Mouse (Mus musculus): ENCODE data around the gene Nr2c2ap. TPM values are rescaled to one million over a fixed set of nuclear protein-coding genes. Genes with fewer than 3 reads are reported as not detected.

The Nr2c2ap gene
- polyA plus RNA-seq, 1 experiment, result 8.6 TPM

DNA sequence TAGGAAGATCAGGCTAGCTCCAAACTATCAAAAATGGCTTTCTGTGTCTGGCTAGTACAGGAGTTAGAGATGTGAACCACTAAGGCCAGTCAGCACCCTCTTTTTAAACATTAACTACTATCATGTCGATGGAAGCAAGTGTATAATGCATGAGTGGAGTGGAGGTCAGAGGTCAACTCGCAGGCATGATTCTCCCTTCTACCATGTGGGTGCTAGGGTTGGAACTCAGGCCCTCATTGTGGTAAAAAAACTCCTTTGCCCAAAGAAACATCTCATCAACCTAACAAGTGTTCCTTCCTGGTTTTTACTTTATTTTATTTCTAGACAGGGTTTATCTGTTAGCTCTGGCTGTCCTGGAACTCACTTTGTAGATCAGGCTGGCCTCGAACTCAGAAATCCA lies 39.6 kb downstream of the Nr2c2ap start:
- H3K27ac ChIP-seq (replicated peaks; ENCODE audit: low read depth, low read length), result no peak overlapping the region
- H3K4me3 ChIP-seq (ENCODE audit: insufficient read depth, low read depth, low read length), result no peak overlapping the region
- peaks cover 6% of the 10 kb centered on the region; the same call in 1 of the 2 replicates for H3K4me1 ChIP-seq (ENCODE audit: control insufficient read depth, insufficient read depth, insufficient read length, low read length)

DNA sequence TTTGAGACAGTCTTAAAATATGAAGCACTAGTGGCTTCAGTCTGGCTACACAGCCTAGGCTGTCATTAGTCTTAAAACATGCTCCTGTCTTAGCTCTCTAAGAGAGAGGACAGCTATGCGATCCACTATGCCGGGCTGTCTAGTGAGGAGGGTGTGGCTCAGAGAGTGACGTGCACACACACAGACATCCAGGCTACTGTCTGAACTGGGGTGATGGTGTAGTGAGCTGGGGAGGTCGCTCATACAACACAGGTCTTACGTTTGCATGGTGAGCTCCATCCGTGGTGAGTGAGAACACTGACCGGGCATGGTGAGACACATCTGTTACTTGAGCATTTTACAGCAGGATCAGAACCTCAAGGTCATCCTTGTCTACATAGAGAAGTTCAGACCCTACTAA lies 40.1 kb downstream of the Nr2c2ap start:
- H3K4me3 ChIP-seq (ENCODE audit: insufficient read depth, low read depth, low read length), result no peak overlapping the region
- H3K4me1 ChIP-seq (ENCODE audit: control insufficient read depth, insufficient read depth, insufficient read length, low read length), result peaks cover 6% of the 10 kb centered on the region; the same call in 1 of the 2 replicates
- H3K27ac ChIP-seq (replicated peaks; ENCODE audit: low read depth, low read length), result no peak overlapping the region

DNA sequence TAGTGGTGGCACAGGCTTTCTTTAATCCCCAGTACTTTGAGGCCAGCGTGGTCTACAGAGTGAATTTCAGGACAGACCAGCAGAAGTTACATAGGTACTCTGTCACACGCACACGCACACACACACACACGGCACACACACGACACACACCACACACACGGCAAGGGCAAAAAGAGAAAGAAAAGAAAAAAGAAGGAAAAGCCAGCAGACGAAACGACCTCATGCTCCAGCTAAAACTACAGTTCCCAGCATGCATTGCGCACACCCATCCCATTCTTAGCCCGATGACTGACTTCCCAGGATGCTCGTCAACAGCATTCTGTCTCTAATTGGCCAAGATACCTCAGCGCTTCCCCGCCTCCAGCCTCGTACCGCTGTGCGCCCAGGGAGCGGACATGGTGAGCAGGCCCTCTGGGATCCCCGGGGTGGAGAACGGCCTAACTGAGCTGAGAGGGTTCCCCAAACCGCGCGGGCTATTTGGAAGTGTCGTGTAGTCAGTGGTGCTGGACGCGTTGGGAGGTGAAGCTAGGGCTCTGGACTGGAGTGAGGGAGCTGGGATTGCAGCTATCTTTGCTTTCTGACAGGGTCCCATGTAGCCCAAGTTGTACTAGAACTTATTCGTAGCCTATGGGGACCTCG lies 41.0 kb downstream of the Nr2c2ap start, which contains the start of gene Tmem161a:
TSS of gene Tmem161a (plus strand) at position 314 of the 639 bp plus-strand sequence.
- H3K27ac ChIP-seq (replicated peaks; ENCODE audit: low read depth, low read length), result peak within 1 kb of the TSS; percentile 81
- H3K4me3 ChIP-seq (ENCODE audit: insufficient read depth, low read depth, low read length), result peak within 1 kb of the TSS; percentile 86
- H3K4me1 ChIP-seq (ENCODE audit: control insufficient read depth, insufficient read depth, insufficient read length, low read length), result peaks cover 6% of the 10 kb centered on the region; the same call in 1 of the 2 replicates

DNA sequence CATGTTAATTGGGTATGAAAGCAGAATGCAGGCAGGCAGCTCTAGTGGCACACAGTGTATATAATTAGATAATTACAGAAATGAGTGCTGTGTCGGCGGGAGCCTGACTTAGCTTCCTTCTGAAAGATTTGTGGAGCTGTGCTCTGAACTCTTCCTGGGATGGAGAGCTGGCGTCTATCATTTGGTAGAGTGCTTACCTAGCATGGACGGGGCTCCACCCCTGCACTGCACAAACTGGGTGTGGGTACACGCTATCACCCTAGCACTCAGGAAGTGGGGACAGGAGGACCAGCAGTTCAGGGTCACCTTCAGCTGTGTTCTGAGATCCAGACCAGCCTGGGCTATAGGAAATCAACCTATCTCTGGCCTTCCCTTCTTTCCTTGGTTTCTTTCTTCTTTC lies 42.2 kb downstream of the Nr2c2ap start:
- Histone ChIP-seq H3K4me1 (ENCODE audit: control insufficient read depth, insufficient read depth, insufficient read length, low read length) (peaks cover 6% of the 10 kb centered on the region; the same call in 1 of the 2 replicates), H3K27ac (replicated peaks; ENCODE audit: low read depth, low read length) (no peak overlapping the region), H3K4me3 (ENCODE audit: insufficient read depth, low read depth, low read length) (no peak overlapping the region)

DNA sequence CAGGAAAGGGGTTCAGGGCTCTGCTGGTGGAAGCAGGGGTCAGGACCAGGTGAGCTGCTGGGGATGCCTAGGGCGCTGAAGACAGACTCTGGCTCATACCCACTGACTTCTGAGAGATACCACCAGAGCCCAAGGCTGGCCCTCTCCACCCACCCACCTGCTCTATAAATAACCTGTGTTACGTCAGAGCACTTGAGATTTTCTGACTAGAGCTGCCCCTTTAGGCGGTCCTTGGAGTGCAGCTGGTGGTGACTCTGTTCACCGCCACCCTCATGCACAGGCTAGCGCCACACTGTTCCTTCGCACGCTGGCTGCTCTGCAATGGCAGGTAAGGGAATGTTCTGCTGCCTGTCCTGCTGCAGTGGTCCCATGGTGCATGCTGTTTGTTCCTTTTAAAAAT lies 42.9 kb downstream of the Nr2c2ap start:
- H3K4me3 ChIP-seq (ENCODE audit: insufficient read depth, low read depth, low read length), result no peak overlapping the region
- peaks cover 6% of the 10 kb centered on the region; the same call in 1 of the 2 replicates for H3K4me1 ChIP-seq (ENCODE audit: control insufficient read depth, insufficient read depth, insufficient read length, low read length)
- H3K27ac ChIP-seq (replicated peaks; ENCODE audit: low read depth, low read length), result no peak overlapping the region

DNA sequence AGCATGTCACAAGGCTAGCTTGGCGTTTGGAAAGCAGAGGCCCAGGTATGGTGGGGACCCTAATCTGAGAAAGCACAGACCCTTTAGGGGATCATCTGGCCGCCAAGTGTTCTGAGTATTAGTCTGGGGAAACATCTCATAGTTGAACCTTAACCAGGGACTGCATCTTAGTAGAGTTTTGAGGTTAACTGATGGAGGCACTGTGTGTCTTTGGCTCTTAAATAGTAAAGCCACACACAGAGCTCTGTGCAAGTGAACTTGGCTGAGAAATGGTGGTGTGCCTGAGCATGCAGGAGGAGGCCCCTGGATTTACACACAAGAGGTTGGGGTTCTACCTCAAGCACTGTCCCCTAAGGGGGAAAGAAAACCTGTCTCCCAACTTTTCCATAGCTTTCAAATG lies 47.1 kb downstream of the Nr2c2ap start:
- no peak overlapping the region for H3K27ac ChIP-seq (replicated peaks; ENCODE audit: low read depth, low read length)
- H3K4me3 ChIP-seq (ENCODE audit: insufficient read depth, low read depth, low read length), result no peak overlapping the region
- 0 out of 2 replicates have a peak, but pooled peaks cover 2% of the 10 kb centered on the region for H3K4me1 ChIP-seq (ENCODE audit: control insufficient read depth, insufficient read depth, insufficient read length, low read length)

DNA sequence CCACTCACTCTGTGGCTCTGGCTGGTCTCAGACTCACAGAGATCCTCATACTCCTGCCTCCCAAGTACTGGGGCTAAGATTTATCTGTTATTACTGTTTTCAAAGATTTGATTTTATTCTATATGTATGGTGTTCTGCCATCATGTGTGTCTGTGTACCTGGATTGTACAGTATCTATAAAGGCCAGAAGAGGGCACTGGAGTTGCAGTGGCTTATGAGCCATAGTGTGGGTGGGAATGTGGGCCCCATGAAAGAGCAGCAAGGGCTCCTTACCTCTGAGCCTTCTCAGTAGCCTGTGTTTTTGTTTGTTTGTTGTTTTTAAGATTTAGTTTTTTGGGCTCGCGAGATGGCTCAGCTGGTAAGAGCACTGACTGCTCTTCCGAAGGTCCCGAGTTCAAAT lies 47.9 kb downstream of the Nr2c2ap start:
- H3K4me1 ChIP-seq (ENCODE audit: control insufficient read depth, insufficient read depth, insufficient read length, low read length), result no peaks in the 10 kb centered on the region
- no peak overlapping the region for H3K4me3 ChIP-seq (ENCODE audit: insufficient read depth, low read depth, low read length)
- no peak overlapping the region for H3K27ac ChIP-seq (replicated peaks; ENCODE audit: low read depth, low read length)

DNA sequence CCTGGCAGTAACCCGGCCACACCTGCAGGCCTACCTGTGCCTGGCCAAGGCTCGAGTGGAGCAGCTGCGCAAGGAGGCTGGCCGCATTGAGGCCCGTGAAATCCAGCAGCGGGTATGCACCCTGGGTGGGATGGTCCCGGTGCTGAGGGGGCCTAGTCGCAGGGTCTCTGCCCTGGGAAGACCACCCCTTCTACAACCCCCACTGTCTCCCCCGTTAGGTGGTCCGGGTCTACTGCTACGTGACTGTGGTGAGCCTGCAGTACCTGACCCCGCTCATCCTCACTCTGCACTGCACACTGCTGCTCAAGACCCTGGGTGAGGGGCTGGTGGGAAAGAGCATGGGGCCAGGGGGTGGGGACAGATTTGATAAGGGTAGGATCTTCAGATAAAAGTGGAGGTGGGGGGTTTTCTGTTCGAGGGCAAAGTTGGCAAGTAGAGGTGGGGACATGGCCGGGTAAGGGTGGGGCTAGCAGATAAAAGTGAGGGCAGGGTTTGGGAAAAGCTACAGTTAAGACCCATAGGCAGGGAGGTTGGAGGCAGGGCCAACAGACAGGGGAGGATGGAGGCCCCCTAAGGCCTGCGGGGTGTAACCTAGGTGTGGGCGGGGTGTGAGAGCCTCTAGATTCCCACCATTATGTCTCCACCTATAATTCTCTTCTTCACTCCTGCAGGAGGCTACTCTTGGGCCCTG lies 50.2 kb downstream of the Nr2c2ap start:
- Histone ChIP-seq H3K4me1 (ENCODE audit: control insufficient read depth, insufficient read depth, insufficient read length, low read length) (no peaks in the 10 kb centered on the region), H3K4me3 (ENCODE audit: insufficient read depth, low read depth, low read length) (no peak overlapping the region), H3K27ac (replicated peaks; ENCODE audit: low read depth, low read length) (no peak overlapping the region)

DNA sequence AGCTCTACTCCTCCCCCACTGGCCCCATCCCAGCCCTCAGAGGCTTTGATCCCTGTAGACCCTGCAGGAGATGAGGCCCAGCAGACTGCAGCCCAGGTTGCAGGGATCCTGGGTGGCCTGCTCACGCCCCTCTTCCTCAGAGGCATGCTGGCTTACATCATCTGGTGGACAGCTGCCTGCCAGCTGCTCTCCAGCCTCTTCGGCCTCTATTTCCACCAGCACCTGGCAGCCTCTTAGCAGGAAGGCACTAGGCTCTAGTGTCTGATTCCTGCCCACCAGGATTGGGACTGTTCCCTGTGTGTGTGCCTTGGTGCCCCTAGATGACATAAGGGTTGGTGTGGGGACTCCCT lies 50.7 kb downstream of the Nr2c2ap start:
- Histone ChIP-seq H3K4me3 (ENCODE audit: insufficient read depth, low read depth, low read length) (no peak overlapping the region), H3K27ac (replicated peaks; ENCODE audit: low read depth, low read length) (no peak overlapping the region), H3K4me1 (ENCODE audit: control insufficient read depth, insufficient read depth, insufficient read length, low read length) (no peaks in the 10 kb centered on the region)

DNA sequence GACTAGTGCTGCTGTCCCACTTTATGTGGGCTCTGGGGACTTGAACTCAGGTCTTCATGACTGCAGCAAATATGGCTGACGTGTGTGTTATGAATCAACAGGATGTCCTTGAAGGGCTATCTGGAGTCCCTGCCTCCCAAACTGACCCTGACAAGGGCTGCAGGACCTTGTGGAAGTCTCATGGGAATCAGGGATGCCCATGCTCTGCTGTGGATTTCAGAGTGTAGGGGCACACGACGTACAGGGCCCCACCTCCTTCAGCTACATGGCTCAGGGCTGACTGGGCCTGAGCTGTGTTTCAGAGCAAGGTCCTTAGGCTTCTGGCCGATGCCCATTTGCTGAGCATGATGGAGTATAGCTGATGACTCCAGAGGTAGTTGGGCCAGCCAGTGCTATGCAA lies 52.1 kb downstream of the Nr2c2ap start:
- H3K4me1 ChIP-seq (ENCODE audit: control insufficient read depth, insufficient read depth, insufficient read length, low read length), result no peaks in the 10 kb centered on the region
- H3K4me3 ChIP-seq (ENCODE audit: insufficient read depth, low read depth, low read length), result no peak overlapping the region
- no peak overlapping the region for H3K27ac ChIP-seq (replicated peaks; ENCODE audit: low read depth, low read length)

Other genes starting within 250 kb of the Nr2c2ap start
- gene Cilp2, start 243.6 kb upstream of the Nr2c2ap start, polyA plus RNA-seq (2012; ENCODE audit: insufficient read depth, insufficient read length, missing spikeins), result not detected in 2 replicates
- not detected in 2 replicates for gene Tssk6, start 229.1 kb upstream of the Nr2c2ap start, polyA plus RNA-seq (2012; ENCODE audit: insufficient read depth, insufficient read length, missing spikeins)
- 437 and 615 TPM in 2 replicates for gene Ndufa13, start 228.8 kb upstream of the Nr2c2ap start, polyA plus RNA-seq (2012; ENCODE audit: insufficient read depth, insufficient read length, missing spikeins)
- 8.4 and 10.4 TPM in 2 replicates for gene Yjefn3, start 228.6 kb upstream of the Nr2c2ap start, polyA plus RNA-seq (2012; ENCODE audit: insufficient read depth, insufficient read length, missing spikeins)
- 33.7 and 35.6 TPM in 2 replicates for gene Gatad2a, start 134.9 kb upstream of the Nr2c2ap start, polyA plus RNA-seq (2012; ENCODE audit: insufficient read depth, insufficient read length, missing spikeins)
- gene Mau2, start 88.6 kb upstream of the Nr2c2ap start, polyA plus RNA-seq (2012; ENCODE audit: insufficient read depth, insufficient read length, missing spikeins), result 12.3 and 16.4 TPM in 2 replicates
- gene Sugp1, start 88.5 kb upstream of the Nr2c2ap start, polyA plus RNA-seq (2012; ENCODE audit: insufficient read depth, insufficient read length, missing spikeins), result 7.6 and 9.0 TPM in 2 replicates
- gene Tm6sf2, start 58.4 kb upstream of the Nr2c2ap start, polyA plus RNA-seq (2012; ENCODE audit: insufficient read depth, insufficient read length, missing spikeins), result not detected in 2 replicates
- gene Hapln4, start 47.9 kb upstream of the Nr2c2ap start, polyA plus RNA-seq (2012; ENCODE audit: insufficient read depth, insufficient read length, missing spikeins), result 0.63 and 4.7 TPM in 2 replicates
- gene Ncan, start 10.5 kb upstream of the Nr2c2ap start, polyA plus RNA-seq (2012; ENCODE audit: insufficient read depth, insufficient read length, missing spikeins), result 1.9 and 3.2 TPM in 2 replicates
- 18.6 and 21.4 TPM in 2 replicates for gene Rfxank, start 7.8 kb downstream of the Nr2c2ap start, polyA plus RNA-seq (2012; ENCODE audit: insufficient read depth, insufficient read length, missing spikeins)
- gene Borcs8, start 8.2 kb downstream of the Nr2c2ap start, polyA plus RNA-seq (2012; ENCODE audit: insufficient read depth, insufficient read length, missing spikeins), result 63.7 and 77.1 TPM in 2 replicates
- not detected in 2 replicates for gene Mef2b, start 8.4 kb downstream of the Nr2c2ap start, polyA plus RNA-seq (2012; ENCODE audit: insufficient read depth, insufficient read length, missing spikeins)
- gene Tmem161a, start 41.0 kb downstream of the Nr2c2ap start, polyA plus RNA-seq (2012; ENCODE audit: insufficient read depth, insufficient read length, missing spikeins), result 20.3 and 22.0 TPM in 2 replicates
- gene Slc25a42, start 81.0 kb downstream of the Nr2c2ap start, polyA plus RNA-seq (2012; ENCODE audit: insufficient read depth, insufficient read length, missing spikeins), result 75.9 and 89.9 TPM in 2 replicates
- gene Sugp2, start 102.9 kb downstream of the Nr2c2ap start, polyA plus RNA-seq (2012; ENCODE audit: insufficient read depth, insufficient read length, missing spikeins), result 5.9 and 10.4 TPM in 2 replicates
- gene Armc6, start 103.1 kb downstream of the Nr2c2ap start, polyA plus RNA-seq (2012; ENCODE audit: insufficient read depth, insufficient read length, missing spikeins), result 5.0 and 6.7 TPM in 2 replicates
- 2.8 and 4.5 TPM in 2 replicates for gene Homer3, start 151.5 kb downstream of the Nr2c2ap start, polyA plus RNA-seq (2012; ENCODE audit: insufficient read depth, insufficient read length, missing spikeins)
- 14.1 and 18.1 TPM in 2 replicates for gene Ddx49, start 171.2 kb downstream of the Nr2c2ap start, polyA plus RNA-seq (2012; ENCODE audit: insufficient read depth, insufficient read length, missing spikeins)
- gene Cope, start 171.2 kb downstream of the Nr2c2ap start, polyA plus RNA-seq (2012; ENCODE audit: insufficient read depth, insufficient read length, missing spikeins), result 158 and 198 TPM in 2 replicates
- not detected in 2 replicates for gene Cers1, start 184.4 kb downstream of the Nr2c2ap start, polyA plus RNA-seq (2012; ENCODE audit: insufficient read depth, insufficient read length, missing spikeins)
- gene Gdf1, start 198.5 kb downstream of the Nr2c2ap start, polyA plus RNA-seq (2012; ENCODE audit: insufficient read depth, insufficient read length, missing spikeins), result not detected in 2 replicates
- gene Upf1, start 221.9 kb downstream of the Nr2c2ap start, polyA plus RNA-seq (2012; ENCODE audit: insufficient read depth, insufficient read length, missing spikeins), result 11.7 and 20.8 TPM in 2 replicates
- gene Comp, start 242.2 kb downstream of the Nr2c2ap start, polyA plus RNA-seq (2012; ENCODE audit: insufficient read depth, insufficient read length, missing spikeins), result not detected in 2 replicates